Mouse (Mus musculus) small intestine, adult 2 months (tissue): Measurements from ENCODE around the gene Ralgapa1.

Experiments used
- CTCF ChIP-seq: fragments of 200-500 bp; IDR thresholded peaks from 2 replicates; pipeline ENCODE4 v1.5.1; 2012; ENCODE audit warnings: low read depth, mild to moderate bottlenecking, control low read depth, inconsistent platforms, low read length, moderate library complexity, mixed read lengths; ENCODE audit not compliant: insufficient replicate concordance, insufficient read length; ENCODE audit errors: extremely low read depth
- POLR2A ChIP-seq: fragments of 200-500 bp; IDR thresholded peaks from 2 replicates; pipeline ENCODE4 v1.6.1; 2012; ENCODE audit warnings: low read depth, mild to moderate bottlenecking, control low read depth, inconsistent platforms, low read length, moderate library complexity

DNA sequence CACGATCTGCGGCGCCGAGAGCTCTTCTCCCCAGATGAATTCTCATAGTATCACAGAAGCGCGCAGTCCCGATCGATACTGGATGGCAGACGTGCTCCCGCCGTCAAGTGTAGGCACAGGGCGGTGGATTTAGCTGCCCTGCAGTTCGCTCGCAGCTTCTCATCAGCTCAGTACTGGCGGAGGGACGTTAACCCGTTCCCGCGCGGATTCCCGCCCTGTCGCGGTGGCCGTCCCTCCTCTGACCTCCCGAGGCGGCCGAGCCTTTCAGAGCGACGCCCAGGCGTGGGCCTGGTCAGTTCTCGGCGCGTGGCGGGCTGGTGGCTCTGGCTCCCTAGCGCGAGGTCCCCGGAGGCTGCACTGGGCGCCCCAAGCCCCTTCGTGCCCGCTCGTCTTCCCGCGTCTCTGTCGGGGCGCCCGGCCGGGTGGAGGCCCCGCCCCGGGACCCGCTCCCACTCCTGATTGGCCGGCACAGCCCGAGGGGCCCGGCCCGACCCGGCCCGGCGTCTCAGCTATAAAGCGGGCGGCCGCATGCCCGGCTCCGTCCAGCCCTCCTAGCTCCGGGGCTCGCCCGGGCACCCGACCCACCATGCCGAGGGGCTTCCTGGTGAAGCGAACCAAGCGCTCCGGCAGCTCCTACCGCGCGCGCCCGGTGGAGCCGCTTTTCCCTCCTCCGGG, 221.9 kb downstream of the Ralgapa1 start, which contains the start of gene Insm2:
- TF ChIP-seq POLR2A (no peak), CTCF (no peak)
